Mouse (Mus musculus) left cerebral cortex, adult 18-20 months (tissue): ENCODE data around the gene Ndn. TPM values are rescaled to one million over a fixed set of nuclear protein-coding genes. Genes with fewer than 3 reads are reported as not detected.

ENCODE experiments used
- total RNA-seq, 2 experiments: library from RNA; stranded (reverse); gene quantifications; 2 replicates each; pipeline ENCODE4 v1.2.3; 2021

The Ndn gene
- total RNA-seq, 2 experiments from 2014 or later, result 109 to 118 TPM

Other genes starting within 250 kb of the Ndn start
- gene Magel2, start 30.4 kb downstream of the Ndn start, total RNA-seq, result 1 to 10 TPM; 1.3 to 1.5 TPM
- gene Mkrn3, start 73.6 kb downstream of the Ndn start, total RNA-seq, result under 1 TPM; 0.33 to 0.56 TPM
- gene Peg12, start 117.9 kb downstream of the Ndn start, total RNA-seq, result under 1 TPM; 0.14 to 0.23 TPM